In the genomic region with DNA sequence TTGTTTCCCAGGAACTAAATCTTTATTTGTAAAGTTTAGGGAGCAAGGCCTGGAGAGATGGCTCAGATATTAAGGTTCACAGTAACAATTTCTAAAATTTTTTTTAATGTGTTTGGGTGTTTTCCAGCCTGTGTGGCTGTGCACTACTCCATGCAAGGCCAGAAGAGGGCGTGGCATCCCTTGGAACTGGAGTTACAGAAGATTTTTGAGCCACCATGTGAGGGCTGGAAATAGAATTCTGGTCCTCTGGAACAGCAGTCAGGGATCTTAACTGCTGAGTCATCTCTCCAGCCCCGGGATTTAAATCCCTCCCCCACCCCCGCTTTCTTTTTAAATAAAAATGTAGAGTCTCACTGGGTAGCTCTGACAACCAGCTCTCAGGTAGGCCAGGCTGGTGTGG, we compare ENCODE assay signal across 14 mouse cellular contexts. TPM values are rescaled to one million over a fixed set of nuclear protein-coding genes. Genes with fewer than 3 reads are reported as not detected.
A peak's percentile ranks its signal among the peaks of the same experiment; 100 is the strongest.
DNase-seq lines count a peak whose midpoint lies in the region; ATAC-seq and TF ChIP-seq lines count a peak whose summit lies in the region.
"Had no signal": no experiment of that assay in that cellular context is flagged by ENCODE, and none has a peak within 500 bp of the region (broad histone marks: within the 10 kb centered on the region; RNA-seq: fewer than 3 reads in every experiment).

No protein-coding gene starts in this region.

- no peak overlapping the region for H3K4me3 ChIP-seq in heart, embryonic 12.5 days
- H3K4me3 ChIP-seq in stomach, postnatal 0 days (ENCODE audit: low read depth, low read length): no peak overlapping the region
- H3K4me3 ChIP-seq: embryonic facial prominence, embryonic 12.5 days; midbrain, embryonic 13.5 days had no signal

- H3K27ac ChIP-seq in heart, embryonic 12.5 days (ENCODE audit: poor library complexity, severe bottlenecking): no peak overlapping the region; the same call in 1 of the 2 replicates
- H3K27ac ChIP-seq in stomach, postnatal 0 days (replicated peaks): peak overlapping the region; percentile 53
- H3K27ac ChIP-seq: embryonic facial prominence, embryonic 12.5 days; liver, embryonic 13.5 days; midbrain, embryonic 13.5 days had no signal

- no peak overlapping the region for H3K9ac ChIP-seq in heart, embryonic 12.5 days
- H3K9ac ChIP-seq in stomach, postnatal 0 days (ENCODE audit: low read length): no peak overlapping the region
- H3K9ac ChIP-seq: embryonic facial prominence, embryonic 12.5 days; midbrain, embryonic 13.5 days had no signal

- DNase-seq in heart, adult 18-20 months: peak; percentile 50 to 57
- DNase-seq in thymus, postnatal 4 days: peak; percentile 32
- no peak for DNase-seq in thymus, postnatal 14 days
- DNase-seq in brain, adult 2 months (ENCODE audit: low read depth, low spot score): peak; percentile 87
- DNase-seq in stomach, postnatal 0 days (ENCODE audit: low spot score): no peak
- DNase-seq in cerebellum, adult 11 months: no peak
- no peak for DNase-seq in left cerebral cortex, postnatal 36 days (ENCODE audit: low spot score in 2 of 2)
- DNase-seq: layer of hippocampus, adult 9-11 months; liver, embryonic 13.5 days; thymus, postnatal 36 days had no signal

- peaks cover 11% of the 10 kb centered on the region for H3K27me3 ChIP-seq in heart, embryonic 12.5 days (replicated peaks)
- H3K27me3 ChIP-seq in stomach, postnatal 0 days (ENCODE audit: control insufficient read depth, insufficient read depth, low read length): no peaks in the 10 kb centered on the region
- H3K27me3 ChIP-seq: liver, embryonic 13.5 days had no signal

- 32% methylated on average over 3 of the region's 3 CpGs for WGBS in heart, embryonic 12.5 days
- 23% methylated on average over 3 of the region's 3 CpGs for WGBS in stomach, postnatal 0 days

- peak; percentile 51 for TF ChIP-seq CTCF in stomach, postnatal 0 days (IDR thresholded peaks at IDR 0.05; ENCODE audit: low read depth)

- intact Hi-C loops in left cerebral cortex, postnatal 36 days (cut with DNase I): loop anchor here (10.0 kb wide), 1 partner anchor 290 kb away; a partner anchor contains a TSS

- ATAC-seq in heart, embryonic 12.5 days (ENCODE audit: insufficient number of reproducible peaks, low FRiP score): no peak
- no peak for ATAC-seq in stomach, postnatal 0 days (ENCODE audit: low FRiP score, low TSS enrichment)
- ATAC-seq: hindbrain, embryonic 16.5 days; midbrain, embryonic 13.5 days had no signal

- H3K4me1 ChIP-seq in heart, embryonic 12.5 days (replicated peaks): peaks cover 35% of the 10 kb centered on the region
- no peaks in the 10 kb centered on the region; the same call in 1 of the 2 replicates for H3K4me1 ChIP-seq in stomach, postnatal 0 days (replicated peaks; ENCODE audit: control insufficient read depth, insufficient read depth)

- no peak overlapping the region for H3K4me2 ChIP-seq in heart, embryonic 12.5 days
- H3K4me2 ChIP-seq in stomach, postnatal 0 days (replicated peaks; ENCODE audit: low read depth): no peak overlapping the region
- H3K4me2 ChIP-seq: embryonic facial prominence, embryonic 12.5 days had no signal

- TF ChIP-seq EP300 in stomach, postnatal 0 days (optimal IDR thresholded peaks at IDR 0.05): no peak

- no peaks in the 10 kb centered on the region for H3K36me3 ChIP-seq in heart, embryonic 12.5 days
- no peaks in the 10 kb centered on the region for H3K36me3 ChIP-seq in stomach, postnatal 0 days (ENCODE audit: control insufficient read depth, insufficient read depth, low read length)
- H3K36me3 ChIP-seq: embryonic facial prominence, embryonic 12.5 days; liver, embryonic 13.5 days; midbrain, embryonic 13.5 days had no signal

- peaks cover 9% of the 10 kb centered on the region for H3K9me3 ChIP-seq in heart, embryonic 12.5 days (replicated peaks)
- H3K9me3 ChIP-seq in stomach, postnatal 0 days (ENCODE audit: control insufficient read depth, low read length): no peaks in the 10 kb centered on the region
- H3K9me3 ChIP-seq: embryonic facial prominence, embryonic 12.5 days; liver, embryonic 13.5 days; midbrain, embryonic 13.5 days had no signal

RNA-seq across cellular contexts. Expression of a gene that starts 1.4 kb away (rescaled TPM):
- total RNA-seq in heart, adult 18-20 months (2021): 100 to 1,000 TPM; 303 to 332 TPM
- polyA plus RNA-seq in heart, embryonic 12.5 days (2016; fragmentation: Nextera tagmentation; extraction: Ambion mirVana): 29.0 and 30.0 TPM in 2 replicates
- polyA plus RNA-seq in stomach, postnatal 0 days (2015; fragmentation: Nextera tagmentation; extraction: Ambion mirVana): 16.8 and 20.5 TPM in 2 replicates
- 10 to 100 TPM; 14.1 to 17.6 TPM for total RNA-seq in left cerebral cortex, postnatal 36 days (2021)

RNA-seq across cellular contexts. Expression of a gene that starts 15.4 kb away (rescaled TPM):
- total RNA-seq in heart, adult 18-20 months (2021): 100 to 1,000 TPM; 137 to 160 TPM
- 228 and 236 TPM in 2 replicates for polyA plus RNA-seq in heart, embryonic 12.5 days (2016; fragmentation: Nextera tagmentation; extraction: Ambion mirVana)
- polyA plus RNA-seq in stomach, postnatal 0 days (2015; fragmentation: Nextera tagmentation; extraction: Ambion mirVana): 67.9 and 69.7 TPM in 2 replicates
- total RNA-seq in left cerebral cortex, postnatal 36 days (2021): 100 to 1,000 TPM; 179 to 201 TPM

RNA-seq across cellular contexts. Expression of a gene that starts 35.9 kb away (rescaled TPM):
- 1 to 10 TPM; 4.4 to 6.0 TPM for total RNA-seq in heart, adult 18-20 months (2021)
- polyA plus RNA-seq in heart, embryonic 12.5 days (2016; fragmentation: Nextera tagmentation; extraction: Ambion mirVana): 9.3 and 11.7 TPM in 2 replicates
- polyA plus RNA-seq in stomach, postnatal 0 days (2015; fragmentation: Nextera tagmentation; extraction: Ambion mirVana): 7.6 and 8.1 TPM in 2 replicates
- total RNA-seq in left cerebral cortex, postnatal 36 days (2021): 1 to 10 TPM; 3.7 to 4.9 TPM

RNA-seq across cellular contexts. Expression of a gene that starts 50.4 kb away (rescaled TPM):
- total RNA-seq in heart, adult 18-20 months (2021): 1 to 10 TPM in 1 of 2 experiments, under 1 TPM in 1; 0.82 to 1.4 TPM
- polyA plus RNA-seq in heart, embryonic 12.5 days (2016; fragmentation: Nextera tagmentation; extraction: Ambion mirVana): 0.81 and 0.87 TPM in 2 replicates
- polyA plus RNA-seq in stomach, postnatal 0 days (2015; fragmentation: Nextera tagmentation; extraction: Ambion mirVana): 1.1 and 1.6 TPM in 2 replicates
- total RNA-seq in left cerebral cortex, postnatal 36 days (2021): 10 to 100 TPM; 36.2 to 41.7 TPM

RNA-seq across cellular contexts. Expression of a gene that starts 59.2 kb away (rescaled TPM):
- total RNA-seq in heart, adult 18-20 months (2021): 10 to 100 TPM; 22.4 to 26.4 TPM
- 13.3 and 14.3 TPM in 2 replicates for polyA plus RNA-seq in heart, embryonic 12.5 days (2016; fragmentation: Nextera tagmentation; extraction: Ambion mirVana)
- 10.0 and 10.1 TPM in 2 replicates for polyA plus RNA-seq in stomach, postnatal 0 days (2015; fragmentation: Nextera tagmentation; extraction: Ambion mirVana)
- 10 to 100 TPM; 20.4 to 24.7 TPM for total RNA-seq in left cerebral cortex, postnatal 36 days (2021)

Comparison
In these comparisons a context has a peak if more than half of its experiments do, and no peak if none do; other contexts are left out.
1. DNase-seq: peak in heart, adult 18-20 months (2 of 2), thymus, postnatal 4 days (single experiment) and brain, adult 2 months (single experiment); none in thymus, postnatal 14 days (single experiment), stomach, postnatal 0 days (single experiment), cerebellum, adult 11 months (single experiment) and left cerebral cortex, postnatal 36 days (0 of 2).
2. RNA of a gene that starts 1.4 kb away (total RNA-seq): 303 to 332 TPM in heart, adult 18-20 months; 14.1 to 17.6 TPM in left cerebral cortex, postnatal 36 days; every median in the first group is over 10 times any median in the second.